In the genomic region with DNA sequence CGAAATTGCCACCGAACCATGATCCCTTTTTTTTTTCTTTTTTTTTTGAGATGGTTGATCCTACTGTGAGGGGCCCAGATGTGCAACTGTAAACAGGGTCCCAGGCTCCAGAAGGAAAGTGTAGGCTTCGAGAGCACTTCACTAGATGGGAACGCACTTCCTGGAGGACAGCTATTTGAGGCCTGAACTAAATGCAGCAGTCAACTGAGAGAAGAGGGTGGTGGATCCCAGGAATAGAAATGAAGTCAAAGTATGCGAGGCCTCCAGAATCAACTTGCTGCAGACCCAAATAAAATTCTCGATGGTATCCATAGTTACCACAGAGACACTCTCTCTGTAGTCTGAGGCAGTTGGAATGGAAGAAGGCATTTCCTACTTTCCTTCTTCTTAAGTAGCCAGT, we compare ENCODE assay signal across 17 mouse cellular contexts.
"Had no signal": no experiment of that assay in that cellular context is flagged by ENCODE, and none has a peak within 500 bp of the region (broad histone marks: within the 10 kb centered on the region; RNA-seq: fewer than 3 reads in every experiment).

No protein-coding gene starts in this region.

- H3K4me3 ChIP-seq: lung, embryonic 15.5 days; megakaryocyte, embryonic 14.5 days; midbrain, embryonic 13.5 days; midbrain, embryonic 15.5 days; neural tube, embryonic 12.5 days had no signal

- H3K27ac ChIP-seq: lung, embryonic 15.5 days; macrophage; midbrain, embryonic 13.5 days; midbrain, embryonic 15.5 days; neural tube, embryonic 12.5 days had no signal

- H3K27me3 ChIP-seq: lung, embryonic 15.5 days; megakaryocyte, embryonic 14.5 days; midbrain, embryonic 13.5 days; midbrain, embryonic 15.5 days; neural tube, embryonic 12.5 days had no signal

- H3K9ac ChIP-seq: liver, postnatal 0 days; lung, embryonic 15.5 days; midbrain, embryonic 13.5 days; midbrain, embryonic 15.5 days; neural tube, embryonic 12.5 days had no signal

- H3K9me3 ChIP-seq: lung, embryonic 15.5 days; megakaryocyte, embryonic 14.5 days; midbrain, embryonic 13.5 days; midbrain, embryonic 15.5 days; neural tube, embryonic 12.5 days had no signal

- H3K4me1 ChIP-seq: lung, embryonic 15.5 days; midbrain, embryonic 13.5 days; midbrain, embryonic 15.5 days; neural tube, embryonic 12.5 days had no signal

- H3K4me2 ChIP-seq: lung, embryonic 15.5 days; midbrain, embryonic 11.5 days; midbrain, embryonic 13.5 days; midbrain, embryonic 15.5 days; neural tube, embryonic 12.5 days had no signal

- ATAC-seq: liver, postnatal 0 days; lung, postnatal 0 days; midbrain, embryonic 13.5 days; midbrain, embryonic 15.5 days had no signal

- DNase-seq: liver, postnatal 0 days; lung, adult 2 months; lung, postnatal 14 days; lung, postnatal 36 days; right cerebral cortex, postnatal 14 days; spleen, adult 18-20 months; thymus, adult 2 months; thymus, postnatal 25 days; thymus, postnatal 4 days had no signal
